Mouse (Mus musculus) hindbrain, embryonic 16.5 days (tissue): Measurements from ENCODE around the gene Rgs6. TPM values are rescaled to one million over a fixed set of nuclear protein-coding genes. Genes with fewer than 3 reads are reported as not detected.

ENCODE experiments used
- ATAC-seq: fragments of 200-750 bp; cut with Nextera tagmentation; 2 replicates; pipeline ENCODE4 v1.8.0; 2017; ENCODE audit warnings: moderate TSS enrichment, moderate library complexity
- H3K27ac ChIP-seq: fragments of 300-500 bp; sonication (generic); 2 replicates; pipeline ENCODE4 v1.5.1; 2014; ENCODE audit warnings: low read depth, mild to moderate bottlenecking, control low read depth, low read length, moderate library complexity
- H3K27me3 ChIP-seq: fragments of 300-500 bp; sonication (generic); replicated peaks from 2 replicates; pipeline ENCODE4 v1.6.1; 2014; ENCODE audit warnings: low read length; ENCODE audit not compliant: control insufficient read depth, insufficient read depth
- H3K36me3 ChIP-seq: fragments of 300-500 bp; sonication (generic); 2 replicates; pipeline ENCODE4 v1.6.1; 2014; ENCODE audit warnings: mild to moderate bottlenecking, low read length, moderate library complexity, mixed read lengths; ENCODE audit not compliant: control insufficient read depth, insufficient read depth
- H3K4me1 ChIP-seq: fragments of 300-500 bp; sonication (generic); 2 replicates; pipeline ENCODE4 v1.6.1; 2014; ENCODE audit warnings: low read depth, low read length; ENCODE audit not compliant: control insufficient read depth, insufficient read depth
- H3K4me2 ChIP-seq: fragments of 300-500 bp; sonication (generic); 2 replicates; pipeline ENCODE4 v1.6.1; 2014; ENCODE audit warnings: mild to moderate bottlenecking, low read length, control low read depth, moderate library complexity
- H3K4me3 ChIP-seq: fragments of 300-500 bp; sonication (generic); 2 replicates; pipeline ENCODE4 v1.5.1; 2014; ENCODE audit warnings: mild to moderate bottlenecking, low read length, control low read depth, moderate library complexity
- H3K9ac ChIP-seq: fragments of 300-500 bp; sonication (generic); 2 replicates; pipeline ENCODE4 v1.6.1; 2014; ENCODE audit warnings: low read depth, mild to moderate bottlenecking, control low read depth, low read length, moderate library complexity
- H3K9me3 ChIP-seq: fragments of 300-500 bp; sonication (generic); 2 replicates; pipeline ENCODE4 v1.6.1; 2014; ENCODE audit warnings: mild to moderate bottlenecking, low read length, moderate library complexity; ENCODE audit not compliant: control insufficient read depth
- WGBS: fragments of 180-500 bp; shearing (Covaris S2); extraction: QIAGEN DNeasy Blood & Tissue Kit; methylation state at CpG from one replicate; pipeline ENCODE4 v1.1.7; 2014; 5-methylcytosine and 5-hydroxymethylcytosine counted together
- polyA plus RNA-seq: library from polyadenylated mRNA; unstranded; fragments of >200 nt; fragmentation: Nextera tagmentation; extraction: Ambion mirVana; gene quantifications from 2 replicates; pipeline ENCODE4 v1.2.1, GENCODE M21; 2015

Gene Rgs6
- 9.1 and 10.1 TPM in 2 replicates for polyA plus RNA-seq

- WGBS, result 77% methylated on average over 2 of the region's 2 CpGs
Observed at GRCm38 (mm10) chr12:82588017-82588416, at the start of gene Rgs6. Gene Rgs6 (plus strand): TSS chr12:82588292.

GRCm38 (mm10) chr12:82547127-82547526 is 41.0 kb upstream of the Rgs6 start:
- no peaks in the 10 kb centered on the region for H3K9me3 ChIP-seq
- no peaks in the 10 kb centered on the region for H3K36me3 ChIP-seq
- H3K4me2 ChIP-seq, result no peak overlapping the region
- H3K4me3 ChIP-seq, result no peak overlapping the region
- H3K4me1 ChIP-seq, result no peaks in the 10 kb centered on the region
- no peak overlapping the region for H3K27ac ChIP-seq
- no peaks in the 10 kb centered on the region for H3K27me3 ChIP-seq
- 81% methylated on average over 4 of the region's 4 CpGs for WGBS
- ATAC-seq, result no peak
- H3K9ac ChIP-seq, result no peak overlapping the region

More at GRCm38 (mm10) chr12:82588017-82588416, at the start of gene Rgs6:
- no peak within 1 kb of the TSS for H3K9ac ChIP-seq
- ATAC-seq, result no peak
- peaks cover 12% of the 10 kb centered on the region for H3K4me1 ChIP-seq
- H3K4me2 ChIP-seq, result no peak within 1 kb of the TSS
- no peaks in the 10 kb centered on the region for H3K36me3 ChIP-seq
- H3K4me3 ChIP-seq, result no peak within 1 kb of the TSS
- no peak within 1 kb of the TSS for H3K27ac ChIP-seq
- H3K9me3 ChIP-seq, result no peaks in the 10 kb centered on the region
- no peaks in the 10 kb centered on the region for H3K27me3 ChIP-seq

- H3K4me2 ChIP-seq, result no peak overlapping the region
- no peaks in the 10 kb centered on the region for H3K36me3 ChIP-seq
- no peaks in the 10 kb centered on the region for H3K4me1 ChIP-seq
- no peak overlapping the region for H3K9ac ChIP-seq
- no peak overlapping the region for H3K4me3 ChIP-seq
- H3K9me3 ChIP-seq, result no peaks in the 10 kb centered on the region
- H3K27me3 ChIP-seq, result no peaks in the 10 kb centered on the region
- no peak for ATAC-seq
- no peak overlapping the region for H3K27ac ChIP-seq
- 78% methylated on average over 6 of the region's 6 CpGs for WGBS
Observed at GRCm38 (mm10) chr12:82549228-82549627, 38.9 kb upstream of the Rgs6 start.

GRCm38 (mm10) chr12:82550076-82550475 is 38.0 kb upstream of the Rgs6 start:
- no peak overlapping the region for H3K4me2 ChIP-seq
- H3K9me3 ChIP-seq, result no peaks in the 10 kb centered on the region
- no peak overlapping the region for H3K27ac ChIP-seq
- ATAC-seq, result no peak
- 93% methylated on average over 7 of the region's 7 CpGs for WGBS
- no peaks in the 10 kb centered on the region for H3K36me3 ChIP-seq
- no peaks in the 10 kb centered on the region for H3K4me1 ChIP-seq
- H3K9ac ChIP-seq, result no peak overlapping the region
- no peak overlapping the region for H3K4me3 ChIP-seq
- H3K27me3 ChIP-seq, result no peaks in the 10 kb centered on the region

GRCm38 (mm10) chr12:82552376-82552775 is 35.7 kb upstream of the Rgs6 start:
- 96% methylated on average over 5 of the region's 5 CpGs for whole genome bisulfite sequencing
- no peaks in the 10 kb centered on the region for H3K27me3 ChIP-seq

GRCm38 (mm10) chr12:82562916-82563315 is 25.2 kb upstream of the Rgs6 start:
- Histone ChIP-seq H3K27me3 (no peaks in the 10 kb centered on the region), H3K9me3 (no peaks in the 10 kb centered on the region), H3K4me3 (no peak overlapping the region), H3K9ac (no peak overlapping the region), H3K4me2 (no peak overlapping the region), H3K27ac (no peak overlapping the region), H3K4me1 (no peaks in the 10 kb centered on the region), H3K36me3 (no peaks in the 10 kb centered on the region)
- no peak for ATAC-seq

More at GRCm38 (mm10) chr12:82552376-82552775, 35.7 kb upstream of the Rgs6 start:
- Histone ChIP-seq H3K9me3 (no peaks in the 10 kb centered on the region), H3K9ac (no peak overlapping the region), H3K36me3 (no peaks in the 10 kb centered on the region), H3K4me1 (no peaks in the 10 kb centered on the region), H3K4me3 (no peak overlapping the region), H3K27ac (no peak overlapping the region), H3K4me2 (no peak overlapping the region)
- ATAC-seq, result no peak

- Histone ChIP-seq H3K9me3 (no peaks in the 10 kb centered on the region), H3K9ac (no peak overlapping the region), H3K4me2 (no peak overlapping the region), H3K36me3 (no peaks in the 10 kb centered on the region), H3K27me3 (no peaks in the 10 kb centered on the region), H3K4me1 (no peaks in the 10 kb centered on the region), H3K4me3 (no peak overlapping the region), H3K27ac (no peak overlapping the region)
- no peak for ATAC-seq
- 88% methylated on average over 1 of the region's 1 CpGs for WGBS
Observed at GRCm38 (mm10) chr12:82568370-82568769, 19.7 kb upstream of the Rgs6 start.

- H3K27me3 ChIP-seq, result no peaks in the 10 kb centered on the region
- no peaks in the 10 kb centered on the region for H3K4me1 ChIP-seq
- no peak overlapping the region for H3K4me2 ChIP-seq
- no peak overlapping the region for H3K4me3 ChIP-seq
- no peak overlapping the region for H3K27ac ChIP-seq
- H3K36me3 ChIP-seq, result no peaks in the 10 kb centered on the region
- no peak overlapping the region for H3K9ac ChIP-seq
- H3K9me3 ChIP-seq, result no peaks in the 10 kb centered on the region
- ATAC-seq, result no peak
- 100% methylated on average over 1 of the region's 1 CpGs for WGBS
Observed at GRCm38 (mm10) chr12:82572706-82573105, 15.4 kb upstream of the Rgs6 start.

- 42% methylated on average over 7 of the region's 7 CpGs for WGBS
Observed at GRCm38 (mm10) chr12:82586592-82586991, 1.5 kb upstream of the Rgs6 start.

GRCm38 (mm10) chr12:82587348-82587895 is 670 bp upstream of the Rgs6 start:
- ATAC-seq, result no peak

More at GRCm38 (mm10) chr12:82586592-82586991, 1.5 kb upstream of the Rgs6 start:
- no peak overlapping the region for H3K27ac ChIP-seq
- H3K9me3 ChIP-seq, result no peaks in the 10 kb centered on the region
- no peaks in the 10 kb centered on the region for H3K36me3 ChIP-seq
- H3K4me1 ChIP-seq, result peaks cover 12% of the 10 kb centered on the region
- no peak overlapping the region for H3K4me3 ChIP-seq
- no peak overlapping the region for H3K4me2 ChIP-seq
- no peak overlapping the region for H3K9ac ChIP-seq
- no peaks in the 10 kb centered on the region for H3K27me3 ChIP-seq
- no peak for ATAC-seq

More at GRCm38 (mm10) chr12:82587348-82587895, 670 bp upstream of the Rgs6 start:
- 57% methylated on average over 7 of the region's 7 CpGs for WGBS
- Histone ChIP-seq H3K36me3 (no peaks in the 10 kb centered on the region), H3K4me2 (no peak overlapping the region), H3K9me3 (no peaks in the 10 kb centered on the region), H3K4me1 (peaks cover 12% of the 10 kb centered on the region), H3K9ac (no peak overlapping the region), H3K27ac (no peak overlapping the region), H3K4me3 (no peak overlapping the region), H3K27me3 (no peaks in the 10 kb centered on the region)
